ENCODE assay signal across 21 mouse cellular contexts in genomic region chr2:58495271-58495670, GRCm38 (mm10). TPM values are rescaled to one million over a fixed set of nuclear protein-coding genes. Genes with fewer than 3 reads are reported as not detected.
"Had no signal": no experiment of that assay in that cellular context is flagged by ENCODE, and none has a peak within 500 bp of the region (broad histone marks: within the 10 kb centered on the region; RNA-seq: fewer than 3 reads in every experiment).

No protein-coding gene starts in this region.

- H3K36me3 ChIP-seq: midbrain, embryonic 12.5 days; neural tube, embryonic 13.5 days had no signal

- ATAC-seq: midbrain, embryonic 16.5 days had no signal

- H3K4me2 ChIP-seq: limb, embryonic 13.5 days; midbrain, embryonic 12.5 days; neural tube, embryonic 13.5 days had no signal

- H3K27ac ChIP-seq: layer of hippocampus, adult 2 months; limb, embryonic 13.5 days; liver, embryonic 14.5 days; midbrain, embryonic 12.5 days; neural tube, embryonic 13.5 days had no signal

- H3K9ac ChIP-seq: limb, embryonic 13.5 days; liver, embryonic 14.5 days; midbrain, embryonic 12.5 days; neural tube, embryonic 13.5 days had no signal

- DNase-seq: kidney, postnatal 10 days; kidney, postnatal 4 days; left cerebral cortex, postnatal 4 days; lung, adult 18-20 months; right cerebral cortex, postnatal 14 days; thymus, adult 18-20 months; thymus, postnatal 14 days had no signal

- H3K9me3 ChIP-seq: limb, embryonic 13.5 days; midbrain, embryonic 12.5 days; neural tube, embryonic 13.5 days had no signal

- H3K4me3 ChIP-seq: layer of hippocampus, adult 2 months; limb, embryonic 13.5 days; midbrain, embryonic 12.5 days; neural tube, embryonic 13.5 days had no signal

- H3K27me3 ChIP-seq: limb, embryonic 13.5 days; midbrain, embryonic 12.5 days; neural tube, embryonic 13.5 days had no signal

- H3K4me1 ChIP-seq: midbrain, embryonic 12.5 days had no signal

RNA-seq across cellular contexts. Expression of gene Gm17409, which starts 25.4 kb away (rescaled TPM):
- total RNA-seq: layer of hippocampus, adult 2 months; layer of hippocampus, postnatal 14 days; left cerebral cortex, adult 18-20 months; left cerebral cortex, postnatal 10 days; left cerebral cortex, postnatal 4 days; liver, adult 2 months; megakaryocyte-erythroid progenitor cell, adult 5-6 weeks had no signal
- polyA plus RNA-seq: limb, embryonic 13.5 days; liver, adult 2 months; liver, embryonic 14.5 days; lung, embryonic 16.5 days; midbrain, embryonic 12.5 days; midbrain, embryonic 16.5 days; neural tube, embryonic 13.5 days; small intestine, adult 2 months; stomach, embryonic 16.5 days had no signal
